Mouse (Mus musculus): ENCODE data around the gene Gtf3c6. TPM values are rescaled to one million over a fixed set of nuclear protein-coding genes. Genes with fewer than 3 reads are reported as not detected.

Gtf3c6 gene
- total and polyA plus RNA-seq, 3 experiments, result 13.1 to 48.1 (median 22.1) TPM

DNA sequence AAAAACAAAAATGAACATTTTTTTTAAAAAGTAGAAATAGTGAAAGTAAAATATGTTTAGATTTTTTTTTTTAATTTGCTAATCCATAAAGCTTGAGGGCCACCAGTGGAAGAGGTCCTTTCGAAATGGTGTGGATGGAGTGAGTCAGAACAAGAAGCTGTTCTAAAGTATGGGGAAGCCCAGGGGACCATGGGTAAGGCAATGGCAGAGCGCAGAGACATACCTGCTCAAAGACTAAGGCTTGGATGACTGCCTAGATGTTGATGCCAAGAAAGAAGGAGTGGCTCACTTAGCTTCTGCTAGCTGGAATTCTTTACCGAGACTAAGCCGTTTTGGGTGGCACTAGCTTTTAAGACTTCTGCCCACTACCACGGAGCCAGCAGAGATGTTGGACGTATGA is 4.3 kb upstream of the Gtf3c6 start:
- no peaks in the 10 kb centered on the region; the same call in 1 of the 2 replicates for H3K9me3 ChIP-seq (replicated peaks)
- no peak overlapping the region for H3K4me3 ChIP-seq (ENCODE audit: low read depth, low read length)
- no peak for DNase-seq (ENCODE audit: low spot score)
- no peaks in the 10 kb centered on the region for H3K36me3 ChIP-seq (replicated peaks)
- no peak for ATAC-seq (ENCODE audit: extremely low read depth, insufficient number of reproducible peaks, low FRiP score, poor library complexity, severe bottlenecking)
- H3K27me3 ChIP-seq (ENCODE audit: insufficient read depth, low read length), result no peaks in the 10 kb centered on the region
- peaks cover 21% of the 10 kb centered on the region for H3K4me1 ChIP-seq (ENCODE audit: insufficient read depth, low read depth, low read length)
- no peak for TF ChIP-seq GATA2 (IDR thresholded peaks at IDR 0.05; ENCODE audit: borderline replicate concordance, low read depth, low read length)
- TF ChIP-seq CTCF (IDR thresholded peaks at IDR 0.05; ENCODE audit: low read depth, low read length), result no peak
- TF ChIP-seq TAL1 (conservative IDR thresholded peaks at IDR 0.05; ENCODE audit: low read depth, low read length), result no peak
- TF ChIP-seq GATA1 (IDR thresholded peaks at IDR 0.05; ENCODE audit: borderline replicate concordance, low read length), result no peak
- TF ChIP-seq POLR2AphosphoS5 (IDR thresholded peaks at IDR 0.05; ENCODE audit: insufficient replicate concordance, low read depth, low read length), result no peak

DNA sequence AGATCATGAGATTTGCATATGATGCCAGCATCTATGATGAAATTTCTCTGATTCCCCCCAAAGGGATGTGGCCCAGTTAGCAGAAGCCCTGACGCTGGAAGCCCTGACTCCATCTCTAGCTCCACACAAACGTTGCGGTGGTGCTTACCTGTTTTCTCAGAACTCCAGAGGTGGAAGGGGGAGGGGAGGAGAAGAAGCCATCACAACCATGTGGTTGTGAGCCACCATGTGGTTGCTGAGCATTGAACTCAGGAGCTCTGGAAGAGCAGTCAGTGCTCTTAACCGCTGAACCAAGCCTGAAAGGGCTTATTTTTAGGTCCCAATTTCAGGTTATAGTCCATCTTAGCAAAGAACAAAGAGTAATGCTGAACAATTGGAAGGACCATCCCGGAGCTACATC is 2.4 kb upstream of the Gtf3c6 start:
- DNase-seq (ENCODE audit: low spot score) (no peak), ATAC-seq (ENCODE audit: extremely low read depth, insufficient number of reproducible peaks, low FRiP score, poor library complexity, severe bottlenecking) (no peak)
- H3K27me3 ChIP-seq (ENCODE audit: insufficient read depth, low read length), result no peaks in the 10 kb centered on the region
- H3K4me1 ChIP-seq (ENCODE audit: insufficient read depth, low read depth, low read length), result peaks cover 28% of the 10 kb centered on the region
- H3K36me3 ChIP-seq (replicated peaks), result peaks cover 12% of the 10 kb centered on the region
- no peaks in the 10 kb centered on the region; the same call in 1 of the 2 replicates for H3K9me3 ChIP-seq (replicated peaks)
- no peak for TF ChIP-seq POLR2AphosphoS5 (IDR thresholded peaks at IDR 0.05; ENCODE audit: insufficient replicate concordance, low read depth, low read length)
- no peak for TF ChIP-seq GATA2 (IDR thresholded peaks at IDR 0.05; ENCODE audit: borderline replicate concordance, low read depth, low read length)
- no peak for TF ChIP-seq GATA1 (IDR thresholded peaks at IDR 0.05; ENCODE audit: borderline replicate concordance, low read length)
- TF ChIP-seq CTCF (IDR thresholded peaks at IDR 0.05; ENCODE audit: low read depth, low read length), result no peak
- TF ChIP-seq TAL1 (conservative IDR thresholded peaks at IDR 0.05; ENCODE audit: low read depth, low read length), result no peak
- no peak overlapping the region for H3K4me3 ChIP-seq (ENCODE audit: low read depth, low read length)

DNA sequence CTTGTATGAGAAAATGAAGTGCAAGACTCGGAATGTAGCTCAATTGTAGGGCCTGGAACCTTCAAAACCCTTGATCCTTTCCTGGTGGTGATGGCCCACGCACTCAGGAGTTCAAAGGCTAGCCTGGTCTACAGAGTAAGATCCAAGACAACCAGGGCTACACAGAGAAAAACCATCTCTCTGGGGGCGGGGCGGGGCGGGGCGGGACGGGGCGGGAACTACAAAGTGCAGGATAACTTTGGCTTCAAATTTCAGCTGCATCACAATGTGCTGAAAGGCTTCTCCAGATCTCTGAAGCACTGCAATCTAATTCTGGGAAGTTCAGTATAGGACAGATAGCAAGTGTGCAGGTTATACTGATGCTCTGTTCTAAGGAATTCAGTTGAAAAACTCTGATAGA is 1.6 kb upstream of the Gtf3c6 start:
- H3K4me1 ChIP-seq (ENCODE audit: insufficient read depth, low read depth, low read length), result peaks cover 28% of the 10 kb centered on the region
- H3K36me3 ChIP-seq (replicated peaks), result peaks cover 15% of the 10 kb centered on the region
- no peaks in the 10 kb centered on the region for H3K9me3 ChIP-seq (replicated peaks)
- no peak overlapping the region; the same call in 1 of the 2 replicates for H3K4me3 ChIP-seq (ENCODE audit: low read depth, low read length)
- DNase-seq (ENCODE audit: low spot score), result no peak
- no peak for TF ChIP-seq GATA1 (IDR thresholded peaks at IDR 0.05; ENCODE audit: borderline replicate concordance, low read length)
- TF ChIP-seq TAL1 (conservative IDR thresholded peaks at IDR 0.05; ENCODE audit: low read depth, low read length), result no peak
- no peak for TF ChIP-seq GATA2 (IDR thresholded peaks at IDR 0.05; ENCODE audit: borderline replicate concordance, low read depth, low read length)
- no peak for TF ChIP-seq POLR2AphosphoS5 (IDR thresholded peaks at IDR 0.05; ENCODE audit: insufficient replicate concordance, low read depth, low read length)
- no peak for TF ChIP-seq CTCF (IDR thresholded peaks at IDR 0.05; ENCODE audit: low read depth, low read length)
- H3K27me3 ChIP-seq (ENCODE audit: insufficient read depth, low read length), result no peaks in the 10 kb centered on the region
- ATAC-seq (ENCODE audit: extremely low read depth, insufficient number of reproducible peaks, low FRiP score, poor library complexity, severe bottlenecking), result no peak

DNA sequence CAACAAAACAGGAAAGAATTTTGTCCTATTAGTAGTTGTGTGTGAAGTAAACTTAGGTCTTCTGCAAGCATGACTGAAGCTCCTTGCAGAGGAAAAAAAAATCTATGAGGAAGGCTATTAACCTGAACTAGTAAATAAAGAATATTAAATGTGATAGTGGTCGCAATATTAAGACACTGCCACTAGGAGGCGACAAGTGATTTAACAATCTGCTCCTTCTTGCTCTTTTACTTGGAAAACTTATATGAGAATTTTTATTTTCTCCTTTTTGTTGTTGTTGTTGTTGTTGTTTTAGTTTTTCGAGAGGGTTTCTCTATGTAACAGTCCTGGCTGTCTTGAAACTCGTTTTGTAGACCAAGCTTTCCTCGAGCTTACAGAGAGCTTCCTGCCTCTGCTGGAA is 1.1 kb upstream of the Gtf3c6 start:
- peaks cover 28% of the 10 kb centered on the region for H3K4me1 ChIP-seq (ENCODE audit: insufficient read depth, low read depth, low read length)
- no peaks in the 10 kb centered on the region for H3K27me3 ChIP-seq (ENCODE audit: insufficient read depth, low read length)
- ATAC-seq (ENCODE audit: extremely low read depth, insufficient number of reproducible peaks, low FRiP score, poor library complexity, severe bottlenecking), result no peak
- H3K4me3 ChIP-seq (ENCODE audit: low read depth, low read length), result no peak overlapping the region; the same call in 1 of the 2 replicates
- DNase-seq (ENCODE audit: low spot score), result no peak
- TF ChIP-seq GATA1 (IDR thresholded peaks at IDR 0.05; ENCODE audit: borderline replicate concordance, low read length) (no peak), TAL1 (conservative IDR thresholded peaks at IDR 0.05; ENCODE audit: low read depth, low read length) (no peak), CTCF (IDR thresholded peaks at IDR 0.05; ENCODE audit: low read depth, low read length) (peak; percentile 17; the same call in 1 of the 2 replicates), POLR2AphosphoS5 (IDR thresholded peaks at IDR 0.05; ENCODE audit: insufficient replicate concordance, low read depth, low read length) (no peak; the same call in 1 of the 2 replicates), GATA2 (IDR thresholded peaks at IDR 0.05; ENCODE audit: borderline replicate concordance, low read depth, low read length) (no peak)
- no peaks in the 10 kb centered on the region for H3K9me3 ChIP-seq (replicated peaks)
- H3K36me3 ChIP-seq (replicated peaks), result peaks cover 20% of the 10 kb centered on the region

DNA sequence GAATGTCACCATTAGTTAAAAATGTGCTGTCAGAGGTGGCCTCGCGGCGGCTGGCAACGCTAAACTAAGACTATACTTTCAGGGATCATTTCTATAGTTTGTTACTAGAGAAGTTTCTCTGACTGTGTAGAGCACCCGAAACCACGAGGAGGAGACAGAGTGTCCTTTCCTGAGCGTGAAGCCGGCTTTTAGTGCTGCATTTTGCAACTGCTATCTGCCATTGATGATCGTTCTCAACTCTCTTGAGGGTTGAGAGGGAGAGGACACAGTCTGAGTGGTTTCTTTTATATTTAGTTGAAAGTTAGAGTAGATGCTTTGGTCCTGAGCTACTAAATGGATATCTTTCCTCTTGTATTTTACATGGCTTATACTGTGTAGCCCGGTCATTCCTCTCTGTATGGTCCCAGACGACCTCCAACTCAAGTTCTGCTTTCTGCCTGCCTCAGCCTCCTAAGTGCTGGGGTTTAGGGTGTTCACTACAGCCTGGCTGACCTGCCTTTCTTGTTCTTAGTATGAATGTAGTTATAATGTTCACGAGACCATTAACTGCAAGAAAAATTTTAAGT is 576 bp upstream of the Gtf3c6 start:
- peak; percentile 100 for TF ChIP-seq POLR2AphosphoS5 (IDR thresholded peaks at IDR 0.05; ENCODE audit: insufficient replicate concordance, low read depth, low read length)
- TF ChIP-seq CTCF (IDR thresholded peaks at IDR 0.05; ENCODE audit: low read depth, low read length), result no peak
- peak; percentile 83 for ATAC-seq (ENCODE audit: extremely low read depth, insufficient number of reproducible peaks, low FRiP score, poor library complexity, severe bottlenecking)
- no peaks in the 10 kb centered on the region for H3K9me3 ChIP-seq (replicated peaks)
- peaks cover 24% of the 10 kb centered on the region for H3K36me3 ChIP-seq (replicated peaks)
- H3K4me1 ChIP-seq (ENCODE audit: insufficient read depth, low read depth, low read length), result peaks cover 28% of the 10 kb centered on the region
- peak; percentile 90 for DNase-seq (ENCODE audit: low spot score)
- H3K4me3 ChIP-seq (ENCODE audit: low read depth, low read length), result no peak overlapping the region
- H3K27me3 ChIP-seq (ENCODE audit: insufficient read depth, low read length), result no peaks in the 10 kb centered on the region

DNA sequence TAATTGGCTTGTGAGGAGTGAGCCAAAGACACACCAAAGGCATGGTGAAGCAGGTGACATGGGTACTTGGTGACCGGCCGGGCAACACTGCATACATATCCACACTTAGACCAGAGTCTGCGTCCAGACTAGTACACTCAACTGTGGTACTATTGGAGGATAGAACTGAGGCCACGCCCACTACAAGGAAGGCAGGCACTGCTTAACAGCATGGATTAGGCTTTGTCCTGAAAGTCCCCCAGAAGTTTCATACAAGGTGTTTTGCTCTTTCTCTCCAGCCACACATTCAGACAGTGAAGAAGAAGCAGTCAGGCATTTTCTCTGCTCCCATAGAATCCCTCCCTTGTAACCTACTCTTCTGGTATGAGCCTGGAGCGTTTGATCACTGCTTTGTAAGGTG is 1.2 kb downstream of the Gtf3c6 start:
- Histone ChIP-seq H3K27me3 (ENCODE audit: insufficient read depth, low read length) (no peaks in the 10 kb centered on the region), H3K4me1 (ENCODE audit: insufficient read depth, low read depth, low read length) (peaks cover 32% of the 10 kb centered on the region), H3K36me3 (replicated peaks) (peaks cover 41% of the 10 kb centered on the region), H3K9me3 (replicated peaks) (no peaks in the 10 kb centered on the region), H3K4me3 (ENCODE audit: low read depth, low read length) (peak overlapping the region; percentile 87)
- ATAC-seq (ENCODE audit: extremely low read depth, insufficient number of reproducible peaks, low FRiP score, poor library complexity, severe bottlenecking), result 0 out of 2 replicates have a peak, but pooled peaks have one; percentile 23
- DNase-seq (ENCODE audit: low spot score), result peak; percentile 35
- TF ChIP-seq POLR2AphosphoS5 (IDR thresholded peaks at IDR 0.05; ENCODE audit: insufficient replicate concordance, low read depth, low read length) (no peak), GATA2 (IDR thresholded peaks at IDR 0.05; ENCODE audit: borderline replicate concordance, low read depth, low read length) (no peak), TAL1 (conservative IDR thresholded peaks at IDR 0.05; ENCODE audit: low read depth, low read length) (no peak), CTCF (IDR thresholded peaks at IDR 0.05; ENCODE audit: low read depth, low read length) (no peak), GATA1 (IDR thresholded peaks at IDR 0.05; ENCODE audit: borderline replicate concordance, low read length) (no peak)

Measured in G1E (cell line).